Mouse (Mus musculus) heart, postnatal 0 days (tissue): ENCODE results near the gene Ankrd35.

Experiments
- CTCF ChIP-seq: IDR thresholded peaks from 2 replicates; pipeline ENCODE4 v1.5.1; 2016; ENCODE audit warnings: antibody characterized with exemption, control low read depth, low read depth
- EP300 ChIP-seq: IDR thresholded peaks from 2 replicates; pipeline ENCODE4 v1.6.1; 2016; ENCODE audit warnings: antibody characterized with exemption, low read depth

DNA sequence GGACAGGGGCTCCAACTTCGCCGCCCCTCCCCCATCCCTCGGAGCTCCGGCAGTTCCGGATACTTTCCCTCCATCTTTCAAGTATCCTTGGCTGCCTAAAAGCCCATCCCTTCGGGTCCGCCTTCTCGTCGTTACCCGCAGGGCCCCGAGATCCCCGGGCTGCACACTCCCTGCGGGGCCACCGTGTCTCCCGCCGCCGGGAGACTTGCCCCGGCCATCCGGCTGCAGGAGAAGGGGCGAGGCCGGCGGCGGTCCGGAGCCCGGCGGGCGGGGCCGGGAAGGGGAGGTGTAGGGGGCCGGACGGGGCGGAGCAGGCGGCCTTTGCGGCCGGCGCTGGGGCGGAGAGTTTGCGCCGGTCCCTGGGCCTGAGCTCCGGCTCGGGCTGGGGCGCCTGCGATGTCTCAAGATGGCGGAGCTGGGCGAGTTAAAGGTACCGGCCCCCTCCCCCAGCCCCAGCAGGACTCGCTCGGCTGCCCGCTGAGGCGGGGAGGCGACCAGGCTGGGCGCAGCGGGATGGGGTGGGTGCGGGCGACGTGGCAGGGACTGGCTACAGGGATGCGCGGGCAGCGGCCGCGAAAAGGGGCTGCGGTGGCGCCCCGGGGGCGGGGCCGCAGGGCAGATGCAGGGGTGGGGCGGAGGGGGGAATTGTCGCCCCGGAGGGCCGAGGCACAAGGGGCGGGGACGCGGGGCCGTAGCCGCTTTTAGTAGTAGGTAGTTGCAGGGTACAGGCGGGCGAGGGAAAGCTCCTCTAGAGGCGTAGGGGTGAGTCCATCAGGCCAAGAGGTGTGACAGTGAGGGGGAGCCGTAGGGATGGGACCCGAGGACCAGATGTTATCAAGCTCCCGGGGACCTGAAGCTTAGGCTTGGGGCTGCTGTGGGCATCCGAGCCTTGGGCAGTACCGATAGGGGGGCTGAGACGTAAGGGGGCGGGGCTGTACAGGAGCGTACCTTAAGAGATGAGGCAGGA is 27.1 kb downstream of the Ankrd35 start:
- no peak; the same call in 1 of the 2 replicates for TF ChIP-seq EP300
- TF ChIP-seq CTCF = no peak
